Mouse (Mus musculus): ENCODE data around the gene Olfr1532-ps1.
"Not testable (repeated sequence)": the region's sequence is repeated elsewhere in the genome, so short reads cannot be mapped to it uniquely, and the experiment has no call there.

Gene Olfr1532-ps1

DNA sequence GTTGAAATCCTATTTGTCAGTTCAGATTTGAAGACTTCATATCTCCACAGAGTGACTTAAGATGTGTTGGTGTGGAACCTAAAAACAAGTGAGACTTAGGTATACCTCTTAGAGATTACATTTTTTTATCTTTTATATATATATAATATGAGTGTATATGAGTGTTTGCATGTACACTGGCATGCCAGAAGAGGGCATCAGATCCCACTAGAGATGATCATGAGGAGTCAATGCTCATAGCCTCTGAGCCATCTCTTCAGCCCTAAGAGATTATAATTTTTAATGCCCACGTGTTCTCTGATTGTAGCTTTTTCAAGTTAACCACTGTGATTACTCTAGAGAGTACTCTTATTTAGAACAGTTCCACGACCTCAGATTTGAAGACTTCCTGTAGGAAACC, at the start of gene Olfr1532-ps1:
Gene Olfr1532-ps1, plus strand, starts transcription at position 326 of the 400 bp plus-strand sequence.
- DNase-seq, result no peak

DNA sequence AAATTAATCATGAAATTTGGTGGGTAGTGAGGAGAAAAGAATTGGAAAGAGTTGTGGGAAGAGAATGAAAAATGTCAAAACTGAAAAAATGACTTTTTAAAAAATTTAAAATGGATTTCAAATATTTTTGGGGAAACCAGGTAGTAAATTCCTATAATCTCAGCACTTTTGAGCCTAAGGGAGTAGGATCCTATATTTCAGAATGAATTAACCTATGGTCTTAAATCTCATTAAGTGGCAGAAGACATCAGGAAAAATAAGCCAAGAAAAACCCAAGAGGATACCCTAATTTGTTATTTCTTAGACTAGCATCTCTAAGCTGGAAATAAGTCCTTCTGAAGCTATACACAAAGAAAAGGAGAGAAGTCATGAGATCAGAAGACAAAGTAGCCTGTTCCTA, 44.9 kb upstream of the Olfr1532-ps1 start, which contains the start of gene Olfr704:
Gene Olfr704, plus strand, starts transcription at position 301 of the 400 bp plus-strand sequence.
- no peak for DNase-seq

DNA sequence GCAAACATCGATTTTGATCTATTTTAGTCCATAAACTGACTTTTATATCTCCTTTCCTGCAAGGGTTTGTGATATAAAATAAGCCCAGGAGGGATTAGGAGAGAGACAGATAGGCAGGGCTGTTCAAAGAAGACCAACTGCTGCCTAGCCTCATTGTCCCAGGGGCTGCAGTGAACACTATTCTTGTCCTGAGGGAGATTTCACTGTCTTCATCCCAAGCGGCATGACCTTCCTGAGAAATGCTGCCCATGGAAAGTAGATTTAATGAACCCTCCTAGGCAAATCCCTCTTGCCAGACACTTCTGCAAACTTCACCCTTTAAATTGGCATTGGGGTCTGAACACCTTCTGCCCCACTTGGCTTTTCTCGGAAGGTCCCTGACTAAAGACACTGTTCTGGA, 31.0 kb upstream of the Olfr1532-ps1 start, which contains the start of gene Olfr705:
Gene Olfr705, minus strand, starts transcription at position 101 of the 400 bp plus-strand sequence.
- no peak for DNase-seq

DNA sequence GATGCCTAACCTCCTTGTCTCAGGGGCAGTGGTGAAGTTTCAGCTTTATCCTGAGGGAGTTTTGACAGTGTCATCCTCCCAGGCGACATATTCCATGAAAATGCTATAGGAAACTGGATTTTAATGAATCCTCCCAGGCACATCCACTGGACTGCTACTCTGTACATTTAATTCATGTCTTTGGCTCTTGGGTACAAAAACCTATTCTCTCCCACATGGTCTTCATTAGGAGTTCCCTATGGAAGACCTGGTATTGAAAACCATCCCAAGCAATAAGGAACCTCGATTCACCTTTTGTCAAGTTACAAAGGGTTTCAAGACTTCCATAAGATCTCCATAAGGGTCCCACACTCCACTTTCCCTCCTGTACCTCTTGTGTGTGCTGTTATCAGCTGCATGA, 19.7 kb upstream of the Olfr1532-ps1 start, which contains the start of gene Olfr706:
Gene Olfr706, minus strand, starts transcription at position 101 of the 400 bp plus-strand sequence.
- DNase-seq, result no peak

DNA sequence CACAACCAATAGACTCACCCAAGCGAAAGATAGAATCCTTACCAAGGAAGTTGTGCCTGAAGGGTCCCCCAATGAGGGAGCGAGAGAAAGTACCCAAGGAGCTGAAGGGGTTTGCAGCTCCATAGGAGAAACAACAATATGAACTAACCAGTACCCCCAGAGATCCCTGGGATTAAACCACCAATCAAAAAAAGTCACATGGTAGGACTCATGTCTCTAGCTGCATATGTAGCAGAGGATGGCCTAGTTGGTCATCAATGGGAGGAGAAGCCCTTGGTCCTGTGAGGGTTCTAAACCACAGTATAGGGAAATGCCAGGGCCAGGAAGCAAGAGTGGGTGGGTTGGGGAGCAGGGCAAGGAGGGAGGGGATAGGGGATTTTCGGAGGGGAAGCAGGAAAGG, 6.7 kb upstream of the Olfr1532-ps1 start, which contains the start of gene Olfr707:
Gene Olfr707, minus strand, starts transcription at position 101 of the 400 bp plus-strand sequence.
- not testable (repeated sequence) for DNase-seq

DNA sequence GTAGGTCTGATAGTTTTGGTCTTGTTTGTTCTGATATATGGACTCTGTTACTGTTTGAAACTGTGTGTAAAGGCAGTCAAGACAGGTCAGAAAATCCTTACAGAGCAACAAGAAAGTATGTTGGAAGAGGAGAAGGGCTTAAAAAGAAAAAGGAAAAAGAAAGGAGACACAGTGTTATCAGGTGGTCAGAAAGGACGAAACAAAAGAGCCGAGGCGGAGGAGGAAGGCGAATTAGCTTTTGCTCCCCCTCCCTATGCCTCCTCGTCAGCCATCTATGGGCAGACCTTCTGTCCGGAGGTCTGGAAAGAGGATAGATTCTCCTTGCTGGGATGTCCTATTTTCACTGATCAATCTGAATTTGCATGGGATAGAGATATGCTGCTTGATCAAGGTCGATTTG, 13.2 kb downstream of the Olfr1532-ps1 start:
- DNase-seq, result peak; percentile 0 to 2

DNA sequence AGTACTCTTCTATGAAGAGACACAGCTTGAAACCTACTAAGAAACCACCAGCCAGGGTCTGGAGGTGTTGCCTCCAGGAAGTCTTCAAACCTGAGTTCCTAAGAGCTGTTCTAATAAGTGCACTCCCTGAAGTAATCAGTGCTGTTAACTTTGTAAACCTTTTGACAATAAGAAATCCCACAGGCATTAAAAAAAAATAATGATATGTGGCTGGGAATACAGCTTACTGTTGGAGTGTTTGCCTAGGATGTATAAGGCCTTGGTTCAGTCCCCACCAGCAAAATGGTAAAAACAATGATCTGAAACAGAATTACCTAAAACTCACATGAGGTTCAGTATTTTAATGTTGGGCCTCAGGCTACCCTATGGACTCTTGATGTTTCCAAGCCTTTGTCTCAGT, 24.3 kb downstream of the Olfr1532-ps1 start, which contains the start of gene Olfr709-ps1:
Gene Olfr709-ps1, minus strand, starts transcription at position 101 of the 400 bp plus-strand sequence.
- no peak for DNase-seq

DNA sequence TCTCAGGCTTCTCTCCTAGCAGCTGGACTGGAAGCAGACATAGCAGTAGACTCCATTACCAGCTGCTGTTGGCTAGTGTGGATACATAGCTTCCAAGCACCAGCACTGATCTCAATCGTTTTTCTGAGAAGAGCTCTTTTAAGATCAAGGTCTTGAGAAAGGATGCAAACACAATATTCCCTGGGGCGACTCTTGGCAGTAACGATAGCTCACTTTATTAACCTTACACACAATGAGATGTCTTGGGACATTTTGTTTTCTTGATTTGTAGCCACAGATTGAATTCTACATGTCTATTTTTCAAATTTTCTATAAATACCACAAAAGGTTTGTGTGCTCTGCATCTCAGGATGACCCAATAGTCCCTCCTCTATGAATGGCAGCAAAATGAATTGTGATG, 40.4 kb downstream of the Olfr1532-ps1 start, which contains the start of gene Olfr710:
Gene Olfr710, minus strand, starts transcription at position 101 of the 400 bp plus-strand sequence.
- DNase-seq, result no peak

DNA sequence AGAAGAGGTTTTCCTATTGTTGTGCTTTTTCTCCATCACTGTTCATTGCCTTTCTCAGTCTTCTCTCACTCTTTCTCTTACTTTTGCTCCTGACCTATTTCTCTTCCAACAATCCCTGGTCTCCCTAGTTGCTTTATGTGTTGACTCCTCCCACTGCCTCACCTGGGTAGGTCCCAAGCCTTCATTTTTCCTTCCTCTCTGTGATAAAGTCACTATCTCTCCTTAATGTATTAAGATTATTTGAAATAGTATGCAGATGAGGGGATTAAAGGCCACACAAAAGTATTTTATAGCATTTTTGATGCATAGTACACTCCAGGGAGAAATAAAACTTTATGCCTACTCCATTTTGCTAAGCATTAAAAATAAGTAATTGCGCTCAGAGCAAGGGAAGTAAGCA, 56.0 kb downstream of the Olfr1532-ps1 start, which contains the start of gene Olfr6:
Gene Olfr6, minus strand, starts transcription at position 101 of the 400 bp plus-strand sequence.
- DNase-seq, result no peak
